Mouse (Mus musculus): ENCODE data around the gene Gm10271. TPM values are rescaled to one million over a fixed set of nuclear protein-coding genes. Genes with fewer than 3 reads are reported as not detected.

Gene Gm10271
- polyA plus RNA-seq, 1 experiment from 2014 or later = not detected

DNA sequence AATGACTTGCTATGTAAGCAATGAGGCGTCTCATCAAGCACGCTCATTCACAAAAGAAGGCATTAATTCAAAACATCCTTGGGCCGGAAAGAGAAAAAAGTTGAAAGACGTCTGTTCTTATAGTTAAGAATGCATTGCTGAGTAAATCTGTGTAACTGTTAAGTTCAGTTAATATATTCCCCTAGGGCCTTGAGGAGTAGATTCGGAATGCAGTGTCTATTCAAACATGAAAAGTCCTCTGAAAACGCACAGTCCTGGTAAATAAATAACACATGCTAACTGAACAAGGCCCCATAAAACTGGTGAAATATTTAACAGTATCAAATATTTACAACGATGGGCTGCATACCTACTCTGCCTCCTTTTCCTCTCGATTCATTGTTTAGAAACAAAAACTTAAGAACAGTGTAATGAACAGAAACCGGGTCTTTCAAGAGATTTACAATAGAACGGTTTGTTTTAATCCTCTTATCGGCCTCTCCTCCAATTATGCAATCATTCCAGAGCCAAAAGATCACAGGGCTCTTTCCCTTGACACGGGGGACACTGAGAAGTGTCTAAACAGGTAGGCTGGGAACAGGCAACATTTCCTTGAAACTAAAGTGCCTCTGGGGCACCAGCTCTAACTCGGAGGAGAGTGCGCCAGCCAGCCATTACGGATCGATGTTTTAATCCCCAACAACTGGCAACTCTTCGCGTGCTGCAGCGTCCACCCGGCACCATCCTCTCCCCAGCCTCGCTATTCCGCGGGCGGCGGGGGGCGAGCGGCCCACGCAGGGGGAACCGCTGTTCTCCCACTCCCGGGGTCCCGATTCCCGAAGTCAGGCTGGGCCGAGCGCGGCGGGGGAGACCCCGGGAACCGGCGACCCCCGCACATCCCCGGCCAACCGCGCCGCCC is 23.0 kb downstream of the Gm10271 start:
- ATAC-seq (ENCODE audit: low FRiP score) = peak; percentile 40
- H3K27me3 ChIP-seq = no peaks in the 10 kb centered on the region
- H3K27ac ChIP-seq = peak overlapping the region; percentile 92
- peak overlapping the region; percentile 78 for H3K4me3 ChIP-seq
- no peaks in the 10 kb centered on the region for H3K9me3 ChIP-seq
- H3K36me3 ChIP-seq = no peaks in the 10 kb centered on the region
- peak overlapping the region; percentile 79 for H3K4me2 ChIP-seq
- WGBS = under 1% methylated on average over 36 of the region's 44 CpGs
- peak overlapping the region; percentile 85 for H3K9ac ChIP-seq
- H3K4me1 ChIP-seq (replicated peaks) = peaks cover 23% of the 10 kb centered on the region

DNA sequence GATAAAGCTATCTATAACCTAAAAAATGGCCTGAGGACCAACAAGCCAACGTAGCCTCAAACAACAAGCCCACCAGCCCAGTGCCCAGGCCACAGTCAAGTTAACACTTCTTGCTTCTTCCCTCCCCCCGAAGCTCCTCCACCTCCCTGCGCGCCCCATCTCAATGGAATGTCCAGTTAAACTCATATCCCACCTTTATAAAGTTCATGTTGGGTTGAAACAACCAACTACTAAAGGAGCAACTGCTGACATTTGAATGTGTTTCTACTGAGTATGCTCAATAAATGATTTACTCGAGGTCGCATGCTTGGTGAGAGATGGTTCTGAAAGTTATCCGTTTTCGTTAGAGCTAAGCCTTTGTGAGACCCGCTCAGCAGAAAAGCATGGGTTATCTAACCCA is 24.0 kb downstream of the Gm10271 start:
- ATAC-seq (ENCODE audit: low FRiP score) = no peak
- H3K4me1 ChIP-seq (replicated peaks) = peaks cover 23% of the 10 kb centered on the region
- peak overlapping the region; percentile 78 for H3K4me3 ChIP-seq
- H3K27me3 ChIP-seq = no peaks in the 10 kb centered on the region
- H3K4me2 ChIP-seq = peak overlapping the region; percentile 79
- 0 out of 2 replicates have a peak overlapping the region, but pooled peaks have one; percentile 85 for H3K9ac ChIP-seq
- no peaks in the 10 kb centered on the region for H3K9me3 ChIP-seq
- no peak overlapping the region for H3K27ac ChIP-seq
- H3K36me3 ChIP-seq = no peaks in the 10 kb centered on the region
- WGBS = 72% methylated on average over 9 of the region's 9 CpGs

DNA sequence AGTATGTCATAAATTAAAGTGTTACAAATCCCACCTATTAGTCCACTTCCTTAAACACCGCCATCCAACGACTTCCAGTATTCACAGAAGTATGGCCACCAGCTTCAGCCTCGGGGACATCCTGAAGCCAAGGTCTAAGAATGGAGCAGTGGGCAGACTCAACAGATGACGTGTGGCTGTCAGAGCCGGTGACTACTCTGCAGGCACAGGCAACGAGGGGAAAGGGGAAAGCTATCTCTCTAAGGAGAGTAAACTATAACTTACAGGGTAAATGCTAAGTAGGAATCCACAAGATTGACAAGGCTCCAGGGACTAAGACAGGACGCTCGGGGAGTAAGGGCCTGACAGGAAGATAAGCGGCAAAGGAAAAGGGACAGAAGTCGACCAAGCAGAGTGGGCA is 27.5 kb downstream of the Gm10271 start:
- H3K9me3 ChIP-seq = 0 out of 2 replicates have a peak, but pooled peaks cover 7% of the 10 kb centered on the region
- H3K9ac ChIP-seq = no peak overlapping the region
- peaks cover 20% of the 10 kb centered on the region for H3K4me1 ChIP-seq (replicated peaks)
- WGBS = 66% methylated on average over 10 of the region's 10 CpGs
- no peak overlapping the region for H3K27ac ChIP-seq
- H3K4me2 ChIP-seq = no peak overlapping the region
- no peak for ATAC-seq (ENCODE audit: low FRiP score)
- no peak overlapping the region for H3K4me3 ChIP-seq
- H3K36me3 ChIP-seq = peaks cover 9% of the 10 kb centered on the region
- H3K27me3 ChIP-seq = no peaks in the 10 kb centered on the region

DNA sequence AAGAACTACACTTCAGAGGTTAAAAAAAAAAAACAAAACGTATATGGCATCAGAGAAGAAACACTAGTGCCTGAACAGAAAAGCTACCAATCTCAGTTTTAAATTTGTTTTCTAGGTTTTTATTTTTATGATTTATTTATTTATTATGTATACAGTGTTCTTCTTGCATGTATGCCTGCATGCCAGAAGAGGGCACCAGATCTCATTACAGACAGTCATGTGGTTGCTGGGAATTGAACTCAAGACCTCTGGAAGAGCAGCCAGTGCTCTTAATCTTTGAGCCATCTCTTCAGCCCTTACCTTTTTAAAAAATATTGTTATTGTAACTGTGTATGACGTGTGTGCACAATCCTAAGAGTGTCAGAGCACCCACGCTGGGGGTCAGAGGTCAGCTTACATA is 28.3 kb downstream of the Gm10271 start:
- Histone ChIP-seq H3K27ac (no peak overlapping the region), H3K36me3 (peaks cover 11% of the 10 kb centered on the region), H3K4me3 (no peak overlapping the region), H3K27me3 (no peaks in the 10 kb centered on the region), H3K4me1 (replicated peaks) (peaks cover 19% of the 10 kb centered on the region), H3K9me3 (0 out of 2 replicates have a peak, but pooled peaks cover 7% of the 10 kb centered on the region), H3K9ac (no peak overlapping the region), H3K4me2 (no peak overlapping the region)
- ATAC-seq (ENCODE audit: low FRiP score) = no peak
- whole genome bisulfite sequencing = 93% methylated on average over 3 of the region's 3 CpGs

DNA sequence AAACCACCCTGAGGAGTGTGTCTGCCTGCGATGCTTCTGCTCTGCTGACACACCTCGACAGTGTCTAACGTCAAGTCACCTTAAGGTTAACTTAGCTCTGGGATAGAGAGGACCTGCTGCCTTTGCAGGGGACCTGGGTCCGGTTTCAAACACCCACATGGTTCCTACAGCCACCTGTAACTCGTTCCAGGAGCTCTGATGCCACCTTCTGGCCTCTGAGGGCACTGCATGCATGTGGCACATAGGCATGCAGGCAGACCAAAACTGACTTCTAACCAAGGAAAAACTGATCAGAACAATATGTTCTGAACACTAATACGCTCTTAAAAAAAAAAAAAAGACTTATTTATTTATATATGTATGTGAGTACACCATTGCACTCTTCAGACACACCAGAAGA is 29.4 kb downstream of the Gm10271 start:
- H3K4me1 ChIP-seq (replicated peaks) = peaks cover 8% of the 10 kb centered on the region; the same call in 1 of the 2 replicates
- H3K27me3 ChIP-seq = no peaks in the 10 kb centered on the region
- 0 out of 2 replicates have a peak, but pooled peaks cover 7% of the 10 kb centered on the region for H3K9me3 ChIP-seq
- 98% methylated on average over 6 of the region's 6 CpGs for WGBS
- H3K4me3 ChIP-seq = no peak overlapping the region
- H3K36me3 ChIP-seq = peaks cover 22% of the 10 kb centered on the region
- H3K27ac ChIP-seq = no peak overlapping the region
- H3K9ac ChIP-seq = no peak overlapping the region
- no peak for ATAC-seq (ENCODE audit: low FRiP score)
- H3K4me2 ChIP-seq = no peak overlapping the region

DNA sequence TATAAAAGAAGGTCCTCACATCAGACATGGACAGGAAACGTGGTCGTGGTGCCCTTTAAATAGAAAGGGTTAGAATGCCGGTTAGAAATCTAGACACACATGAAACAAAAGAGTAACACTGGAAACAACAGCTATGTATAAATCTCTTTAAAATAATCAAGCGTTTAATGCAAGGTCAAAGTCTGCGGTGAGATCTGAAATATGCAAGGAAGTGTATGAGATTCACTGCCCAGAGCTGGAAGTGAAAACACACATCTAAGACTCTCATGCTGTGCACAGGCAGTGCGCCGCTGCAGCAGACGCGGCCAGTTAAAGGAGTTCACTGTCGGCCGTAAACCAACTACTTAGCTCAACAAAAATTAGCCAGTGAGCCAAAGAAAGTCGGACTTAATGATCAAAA is 37.4 kb downstream of the Gm10271 start:
- H3K27ac ChIP-seq = no peak overlapping the region
- H3K4me2 ChIP-seq = no peak overlapping the region
- H3K36me3 ChIP-seq = peaks cover 43% of the 10 kb centered on the region
- no peaks in the 10 kb centered on the region for H3K9me3 ChIP-seq
- 72% methylated on average over 12 of the region's 12 CpGs for WGBS
- no peak overlapping the region for H3K4me3 ChIP-seq
- ATAC-seq (ENCODE audit: low FRiP score) = no peak
- no peaks in the 10 kb centered on the region for H3K4me1 ChIP-seq (replicated peaks)
- H3K9ac ChIP-seq = no peak overlapping the region
- no peaks in the 10 kb centered on the region for H3K27me3 ChIP-seq

DNA sequence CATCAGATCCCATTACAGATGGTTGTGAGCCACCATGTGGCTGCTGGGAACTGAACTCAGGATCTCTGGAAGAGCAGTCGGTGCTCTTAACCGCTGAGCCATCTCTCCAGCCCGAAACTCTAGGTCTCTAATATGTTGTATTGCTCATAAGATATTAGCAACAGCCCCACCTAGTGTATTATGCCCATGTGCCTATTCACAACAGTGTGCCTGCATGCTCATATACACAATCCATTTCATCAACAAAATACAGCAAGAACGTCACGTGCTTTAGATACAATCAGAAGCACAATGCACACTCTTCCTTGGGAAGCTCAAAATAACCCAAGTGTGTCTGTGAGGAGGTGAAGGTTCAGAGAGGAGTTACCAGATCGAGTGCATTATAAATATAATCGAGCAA is 38.6 kb downstream of the Gm10271 start:
- Histone ChIP-seq H3K36me3 (peaks cover 41% of the 10 kb centered on the region), H3K27me3 (no peaks in the 10 kb centered on the region), H3K4me3 (no peak overlapping the region), H3K9ac (no peak overlapping the region), H3K9me3 (no peaks in the 10 kb centered on the region), H3K4me2 (no peak overlapping the region), H3K4me1 (replicated peaks) (no peaks in the 10 kb centered on the region), H3K27ac (no peak overlapping the region)
- WGBS = 95% methylated on average over 7 of the region's 7 CpGs
- no peak for ATAC-seq (ENCODE audit: low FRiP score)

DNA sequence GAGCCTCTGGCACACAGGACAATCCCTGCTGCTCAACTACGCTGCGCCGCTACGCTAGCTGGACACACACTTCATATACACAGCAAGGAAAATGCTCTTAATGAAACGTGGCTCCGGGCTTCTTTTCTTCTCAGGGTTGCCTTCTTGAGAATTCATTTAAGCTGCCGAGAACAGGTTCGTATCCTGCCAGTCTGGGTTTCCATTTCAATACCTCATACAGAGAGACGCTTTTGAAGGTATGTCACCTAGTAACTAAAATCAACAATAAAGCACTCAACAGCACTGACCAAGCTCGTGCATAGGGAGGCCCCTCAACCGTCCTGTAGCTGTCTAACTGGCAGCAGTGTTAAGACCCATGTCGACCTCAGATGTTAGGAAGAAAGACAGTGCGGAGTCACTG is 40.0 kb downstream of the Gm10271 start:
- Histone ChIP-seq H3K9me3 (no peaks in the 10 kb centered on the region), H3K36me3 (peaks cover 33% of the 10 kb centered on the region), H3K4me1 (replicated peaks) (no peaks in the 10 kb centered on the region), H3K4me3 (no peak overlapping the region), H3K4me2 (no peak overlapping the region), H3K27me3 (no peaks in the 10 kb centered on the region), H3K9ac (no peak overlapping the region), H3K27ac (no peak overlapping the region)
- no peak for ATAC-seq (ENCODE audit: low FRiP score)
- 87% methylated on average over 13 of the region's 13 CpGs for WGBS

DNA sequence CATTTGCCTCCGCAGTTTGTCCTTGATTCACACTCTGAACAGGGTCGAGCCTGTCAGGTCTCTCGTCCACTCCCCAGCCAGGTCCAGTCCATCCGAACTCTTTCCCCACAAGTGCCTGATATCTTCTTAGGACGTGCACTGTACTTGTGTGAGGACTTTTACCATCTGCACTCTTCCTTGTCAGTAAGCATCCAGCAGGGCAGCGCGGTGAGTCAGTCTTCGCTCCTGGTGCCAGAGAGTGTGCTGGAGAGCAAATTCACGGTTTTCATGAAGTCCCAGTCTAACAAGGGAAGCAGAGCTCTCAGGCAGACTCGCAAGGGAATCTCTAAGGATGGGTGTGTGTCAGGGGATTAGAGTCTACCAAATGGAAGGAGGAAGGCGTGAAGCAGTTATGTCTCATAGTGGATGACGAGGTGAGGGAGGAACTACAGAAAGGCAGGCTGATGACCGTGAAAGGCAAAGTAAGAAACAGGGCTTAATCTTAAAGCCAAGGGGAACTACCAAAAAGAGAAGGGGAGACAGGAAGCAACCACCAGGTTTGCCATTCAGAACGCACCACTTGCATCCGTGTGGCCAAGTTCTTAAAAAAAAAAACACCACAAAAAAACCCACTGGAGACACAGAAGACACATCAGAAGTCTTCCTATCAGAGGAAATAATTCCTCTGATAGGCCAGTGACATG is 40.8 kb downstream of the Gm10271 start:
- Histone ChIP-seq H3K27ac (no peak overlapping the region), H3K36me3 (peaks cover 33% of the 10 kb centered on the region), H3K4me1 (replicated peaks) (no peaks in the 10 kb centered on the region), H3K4me3 (no peak overlapping the region), H3K4me2 (no peak overlapping the region), H3K9ac (no peak overlapping the region), H3K27me3 (no peaks in the 10 kb centered on the region), H3K9me3 (no peaks in the 10 kb centered on the region)
- ATAC-seq (ENCODE audit: low FRiP score) = no peak
- 92% methylated on average over 15 of the region's 15 CpGs for WGBS

DNA sequence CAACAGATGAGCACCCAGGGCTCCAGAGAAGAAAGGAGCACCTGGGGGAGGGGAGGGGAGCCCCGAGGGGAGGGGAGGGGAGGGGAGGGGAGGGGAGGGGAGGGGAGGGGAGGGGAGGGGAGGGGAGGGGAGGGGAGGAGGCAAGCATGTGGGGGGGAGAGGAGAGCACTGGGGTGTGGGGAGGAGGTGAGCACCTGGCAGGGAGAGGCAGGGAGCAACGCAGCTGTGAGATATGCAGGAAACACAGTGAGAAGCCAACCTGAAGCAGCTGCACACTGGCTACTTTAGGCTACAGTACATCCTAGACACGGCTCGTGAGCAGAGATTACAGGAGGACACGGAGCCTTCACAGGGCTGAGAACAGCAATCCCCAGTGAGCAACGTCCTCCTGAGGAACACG is 41.5 kb downstream of the Gm10271 start:
- Histone ChIP-seq H3K4me3 (no peak overlapping the region), H3K4me1 (replicated peaks) (no peaks in the 10 kb centered on the region), H3K36me3 (peaks cover 32% of the 10 kb centered on the region), H3K27me3 (no peaks in the 10 kb centered on the region), H3K27ac (no peak overlapping the region), H3K4me2 (no peak overlapping the region), H3K9ac (no peak overlapping the region), H3K9me3 (no peaks in the 10 kb centered on the region)
- WGBS = 85% methylated on average over 6 of the region's 7 CpGs
- no peak for ATAC-seq (ENCODE audit: low FRiP score)

DNA sequence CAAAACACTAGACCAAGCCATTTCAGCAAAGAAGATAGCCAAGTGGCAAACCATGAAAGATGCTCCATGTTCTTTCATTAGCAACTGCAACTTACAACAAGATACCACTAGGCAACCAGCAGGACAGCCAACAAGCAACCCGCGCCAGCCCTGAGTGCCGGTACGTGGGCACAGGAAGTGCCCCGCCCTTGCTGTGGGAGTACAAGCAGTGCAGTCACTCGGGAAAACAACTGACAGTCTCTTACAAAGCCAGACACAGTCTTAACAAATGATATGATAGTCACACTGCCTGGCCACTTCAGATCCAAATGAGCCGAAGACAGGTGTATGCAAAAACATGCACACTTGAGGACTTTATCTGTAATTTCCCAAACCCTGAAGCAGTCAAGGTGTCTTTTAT is 41.9 kb downstream of the Gm10271 start:
- WGBS = 86% methylated on average over 7 of the region's 7 CpGs
- Histone ChIP-seq H3K4me2 (no peak overlapping the region), H3K27ac (no peak overlapping the region), H3K9me3 (no peaks in the 10 kb centered on the region), H3K4me3 (no peak overlapping the region), H3K9ac (no peak overlapping the region), H3K27me3 (no peaks in the 10 kb centered on the region), H3K4me1 (replicated peaks) (no peaks in the 10 kb centered on the region), H3K36me3 (peaks cover 34% of the 10 kb centered on the region)
- no peak for ATAC-seq (ENCODE audit: low FRiP score)

DNA sequence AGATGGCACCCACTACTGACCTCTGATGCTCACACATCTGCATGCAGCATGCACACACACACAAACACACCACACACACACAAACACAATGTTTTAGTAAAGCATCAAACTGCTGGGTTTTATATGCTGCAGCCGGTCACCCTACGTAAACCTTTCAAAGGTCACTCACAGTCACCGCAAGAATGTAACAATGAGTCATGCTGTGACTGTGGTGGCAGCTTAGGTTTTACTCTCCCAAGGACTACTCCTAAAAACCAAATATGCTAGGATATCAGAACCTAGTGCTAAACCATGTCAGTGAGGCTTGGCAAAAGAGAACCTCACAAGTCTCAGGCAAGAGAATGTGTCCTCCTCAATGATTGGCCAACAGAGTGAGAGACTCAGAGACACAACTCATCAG is 43.6 kb downstream of the Gm10271 start:
- H3K9me3 ChIP-seq = no peaks in the 10 kb centered on the region
- no peak overlapping the region for H3K27ac ChIP-seq
- H3K9ac ChIP-seq = no peak overlapping the region
- H3K4me1 ChIP-seq (replicated peaks) = no peaks in the 10 kb centered on the region
- 91% methylated on average over 3 of the region's 3 CpGs for WGBS
- no peak for ATAC-seq (ENCODE audit: low FRiP score)
- no peak overlapping the region for H3K4me2 ChIP-seq
- peaks cover 50% of the 10 kb centered on the region for H3K36me3 ChIP-seq
- no peak overlapping the region for H3K4me3 ChIP-seq
- no peaks in the 10 kb centered on the region for H3K27me3 ChIP-seq

Measured in hindbrain, embryonic 13.5 days (tissue).